Mouse (Mus musculus) telencephalon, adult 2 months (tissue): Measurements from ENCODE around the gene Tnrc6b.

Experiments used
- DNase-seq: peaks from one replicate; pipeline ENCODE4 v3.0.0-alpha.2; 2011; ENCODE audit warnings: low read depth, low spot score

Tnrc6b gene

GRCm38 (mm10) chr15:80701481-80702257 lies 9.4 kb upstream of the Tnrc6b start:
- DNase-seq: no peak

- no peak for DNase-seq
Observed at GRCm38 (mm10) chr15:80702910-80703309, 8.2 kb upstream of the Tnrc6b start.

- DNase-seq: no peak
Observed at GRCm38 (mm10) chr15:80703495-80703894, 7.6 kb upstream of the Tnrc6b start.

- no peak for DNase-seq
Observed at GRCm38 (mm10) chr15:80704267-80704666, 6.8 kb upstream of the Tnrc6b start.

GRCm38 (mm10) chr15:80705828-80706549 lies 5.1 kb upstream of the Tnrc6b start:
- peak; percentile 75 for DNase-seq

- no peak for DNase-seq
Observed at GRCm38 (mm10) chr15:80706596-80706995, 4.5 kb upstream of the Tnrc6b start.

- DNase-seq: no peak
Observed at GRCm38 (mm10) chr15:80707088-80707487, 4.0 kb upstream of the Tnrc6b start.

GRCm38 (mm10) chr15:80709593-80709992 lies 1.5 kb upstream of the Tnrc6b start:
- DNase-seq: no peak

GRCm38 (mm10) chr15:80710257-80710607 lies 881 bp upstream of the Tnrc6b start:
- no peak for DNase-seq

GRCm38 (mm10) chr15:80711401-80712151 lies 463 bp downstream of the Tnrc6b start:
- no peak for DNase-seq

GRCm38 (mm10) chr15:80714299-80714698 lies 3.2 kb downstream of the Tnrc6b start:
- DNase-seq: no peak

- DNase-seq: no peak
Observed at GRCm38 (mm10) chr15:80716631-80717135, 5.6 kb downstream of the Tnrc6b start.

- DNase-seq: no peak
Observed at GRCm38 (mm10) chr15:80717431-80717830, 6.3 kb downstream of the Tnrc6b start.

GRCm38 (mm10) chr15:80720249-80720648 lies 9.1 kb downstream of the Tnrc6b start:
- no peak for DNase-seq

GRCm38 (mm10) chr15:80721861-80722260 lies 10.7 kb downstream of the Tnrc6b start:
- no peak for DNase-seq

GRCm38 (mm10) chr15:80722366-80722765 lies 11.3 kb downstream of the Tnrc6b start:
- DNase-seq: no peak

GRCm38 (mm10) chr15:80729477-80729876 lies 18.4 kb downstream of the Tnrc6b start:
- no peak for DNase-seq

- DNase-seq: no peak
Observed at GRCm38 (mm10) chr15:80731043-80731442, 19.9 kb downstream of the Tnrc6b start.

- no peak for DNase-seq
Observed at GRCm38 (mm10) chr15:80731511-80731910, 20.4 kb downstream of the Tnrc6b start.

- no peak for DNase-seq
Observed at GRCm38 (mm10) chr15:80732266-80733030, 21.3 kb downstream of the Tnrc6b start.

GRCm38 (mm10) chr15:80735300-80735699 lies 24.2 kb downstream of the Tnrc6b start:
- DNase-seq: no peak
